Mouse (Mus musculus) heart, postnatal 36 days (tissue): ENCODE measurements around the gene Ms4a8a. TPM values are rescaled to one million over a fixed set of nuclear protein-coding genes. Genes with fewer than 3 reads are reported as not detected.
"Not testable (repeated sequence)": the region's sequence is repeated elsewhere in the genome, so short reads cannot be mapped to it uniquely, and the experiment has no call there.

Experiments used
- DNase-seq, 2 experiments: peaks; one replicate each; pipeline ENCODE4 v3.0.0; 2021 to 2022
- intact Hi-C: fragments of 180-260 bp; cut with DNase I; formaldehyde crosslinking; loops from one replicate; pipeline ENCODE4 v1.15.1; 2025
- total RNA-seq, 2 experiments: library from RNA; stranded (reverse); gene quantifications; 2 replicates each; pipeline ENCODE4 v1.2.3; 2021

Gene Ms4a8a
- total RNA-seq = 1 to 10 TPM; 1.2 to 3.3 TPM

- intact Hi-C loops = no loop called here
- DNase-seq = peak in 1 of 2 experiments; percentile 6
Observed at GRCm38 (mm10) chr19:11080934-11081333, at the start of gene Ms4a8a. Ms4a8a (minus strand) TSS chr19:11081102.

- intact Hi-C loops = no loop called here
- no peak for DNase-seq
Observed at GRCm38 (mm10) chr19:11129702-11130101, 48.8 kb upstream of the Ms4a8a start.

- intact Hi-C loops = not testable (repeated sequence)
- peak; percentile 13 to 51 for DNase-seq
Observed at GRCm38 (mm10) chr19:11121016-11121420, 40.1 kb upstream of the Ms4a8a start.

GRCm38 (mm10) chr19:11119338-11119737, 38.4 kb upstream of the Ms4a8a start:
- DNase-seq = no peak
- intact Hi-C loops = no loop called here

- intact Hi-C loops = no loop called here
- DNase-seq = peak; percentile 28 to 31
Observed at GRCm38 (mm10) chr19:11107746-11108145, 26.8 kb upstream of the Ms4a8a start.

- no peak for DNase-seq
- intact Hi-C loops = no loop called here
Observed at GRCm38 (mm10) chr19:11101880-11102279, 21.0 kb upstream of the Ms4a8a start.

GRCm38 (mm10) chr19:11098401-11098800, 17.5 kb upstream of the Ms4a8a start:
- intact Hi-C loops = no loop called here
- DNase-seq = no peak

- peak in 1 of 2 experiments; percentile 4 for DNase-seq
- intact Hi-C loops = not testable (repeated sequence)
Observed at GRCm38 (mm10) chr19:11092131-11092530, 11.2 kb upstream of the Ms4a8a start.

- DNase-seq = no peak
- intact Hi-C loops = no loop called here
Observed at GRCm38 (mm10) chr19:11070364-11070763, 10.5 kb downstream of the Ms4a8a start.

- DNase-seq = no peak
- intact Hi-C loops = no loop called here
Observed at GRCm38 (mm10) chr19:11065202-11065875, 15.6 kb downstream of the Ms4a8a start.

GRCm38 (mm10) chr19:11060900-11061299, 20.0 kb downstream of the Ms4a8a start:
- no peak for DNase-seq
- intact Hi-C loops = no loop called here

GRCm38 (mm10) chr19:11059967-11060366, 20.9 kb downstream of the Ms4a8a start:
- intact Hi-C loops = no loop called here
- DNase-seq = no peak

- intact Hi-C loops = not testable (repeated sequence)
- DNase-seq = peak; percentile 28 to 50
Observed at GRCm38 (mm10) chr19:11055700-11056099, 25.2 kb downstream of the Ms4a8a start.

GRCm38 (mm10) chr19:11053277-11053676, 27.6 kb downstream of the Ms4a8a start:
- intact Hi-C loops = no loop called here
- no peak for DNase-seq

- no peak for DNase-seq
- intact Hi-C loops = no loop called here
Observed at GRCm38 (mm10) chr19:11052877-11053276, 28.0 kb downstream of the Ms4a8a start.

- intact Hi-C loops = no loop called here
- DNase-seq = no peak
Observed at GRCm38 (mm10) chr19:11050286-11050685, 30.6 kb downstream of the Ms4a8a start.

- intact Hi-C loops = no loop called here
- no peak for DNase-seq
Observed at GRCm38 (mm10) chr19:11049426-11049825, 31.5 kb downstream of the Ms4a8a start.

- intact Hi-C loops = no loop called here
- peak in 1 of 2 experiments; percentile 16 for DNase-seq
Observed at GRCm38 (mm10) chr19:11048503-11048902, 32.4 kb downstream of the Ms4a8a start.

- intact Hi-C loops = no loop called here
- DNase-seq = no peak
Observed at GRCm38 (mm10) chr19:11048009-11048408, 32.9 kb downstream of the Ms4a8a start.

GRCm38 (mm10) chr19:11044996-11045711, 35.7 kb downstream of the Ms4a8a start:
- DNase-seq = peak; percentile 69 to 73
- intact Hi-C loops = no loop called here

- intact Hi-C loops = no loop called here
- no peak for DNase-seq
Observed at GRCm38 (mm10) chr19:11044671-11044995, 36.3 kb downstream of the Ms4a8a start.

GRCm38 (mm10) chr19:11037570-11037969, 43.3 kb downstream of the Ms4a8a start:
- intact Hi-C loops = no loop called here
- no peak for DNase-seq
